Mouse (Mus musculus): ENCODE data around the gene Vrk3.

Gene Vrk3

DNA sequence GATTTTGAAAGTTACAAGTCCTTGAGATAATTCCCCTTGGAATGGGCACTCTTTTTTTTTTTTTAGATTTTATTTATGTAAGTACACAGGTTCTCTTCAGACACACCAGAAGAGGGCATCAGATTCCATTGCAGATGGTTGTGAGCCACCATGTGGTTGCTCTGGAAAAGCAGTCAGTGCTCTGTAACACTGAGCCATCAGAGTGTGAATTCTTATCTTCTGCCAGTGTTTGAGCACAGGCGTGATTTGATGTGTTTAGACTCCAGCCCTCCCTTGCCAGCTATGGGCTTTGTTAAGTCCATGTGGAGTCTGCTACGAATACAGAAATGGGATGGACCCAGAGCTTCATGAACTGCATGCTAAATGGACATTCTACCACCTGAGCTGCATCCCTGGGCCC is 70.0 kb downstream of the Vrk3 start:
- DNase-seq (ENCODE audit: low read depth, low spot score) = no peak

- DNase-seq (ENCODE audit: low read depth, low spot score) = no peak
Observed at GRCm38 (mm10) chr7:44818751-44819235, 70.6 kb downstream of the Vrk3 start.

DNA sequence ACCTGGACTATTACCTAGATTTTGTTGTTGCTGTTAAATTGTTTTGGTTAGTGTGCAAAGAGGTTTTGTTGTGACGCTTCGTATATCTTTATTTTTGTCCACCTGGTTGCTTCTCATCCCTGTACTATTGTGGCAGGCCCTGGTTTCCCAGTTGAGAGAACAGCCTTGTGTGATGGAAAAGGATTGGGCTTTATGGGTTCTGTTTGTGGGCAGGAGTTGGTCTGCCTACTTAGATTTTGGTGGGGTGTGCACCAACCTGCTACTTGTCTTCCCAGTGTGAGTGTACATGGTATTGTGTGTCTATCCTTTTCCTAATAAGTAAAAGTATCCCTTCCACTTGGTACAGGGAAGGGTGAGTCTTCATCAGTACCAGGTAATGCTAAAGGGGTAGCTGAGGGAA is 71.2 kb downstream of the Vrk3 start:
- DNase-seq (ENCODE audit: low read depth, low spot score) = no peak

- no peak for DNase-seq (ENCODE audit: low read depth, low spot score)
Observed at GRCm38 (mm10) chr7:44819863-44820262, 71.7 kb downstream of the Vrk3 start.

- no peak for DNase-seq (ENCODE audit: low read depth, low spot score)
Observed at GRCm38 (mm10) chr7:44820525-44820924, 72.3 kb downstream of the Vrk3 start.

- no peak for DNase-seq (ENCODE audit: low read depth, low spot score)
Observed at GRCm38 (mm10) chr7:44821666-44822448, 73.6 kb downstream of the Vrk3 start.

DNA sequence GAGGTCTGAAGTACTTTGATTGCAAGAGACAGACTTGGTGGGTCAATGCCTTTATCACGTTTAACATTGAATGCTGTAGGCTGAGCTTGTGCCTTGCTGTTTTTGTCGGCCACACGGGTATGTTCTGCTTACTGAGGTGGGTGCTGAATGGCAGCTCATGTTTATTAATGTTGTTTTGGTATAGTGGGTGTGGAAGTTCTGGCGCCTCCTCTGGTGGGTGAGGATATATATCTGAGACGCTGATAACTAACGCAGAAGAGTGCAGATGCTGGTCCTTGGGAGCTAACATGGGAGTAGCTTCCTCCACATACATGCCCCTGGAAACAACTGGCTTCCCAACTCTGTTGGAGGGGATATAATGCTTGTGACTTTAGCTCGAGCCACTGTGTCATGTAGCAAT is 75.2 kb downstream of the Vrk3 start:
- DNase-seq (ENCODE audit: low read depth, low spot score) = no peak

DNA sequence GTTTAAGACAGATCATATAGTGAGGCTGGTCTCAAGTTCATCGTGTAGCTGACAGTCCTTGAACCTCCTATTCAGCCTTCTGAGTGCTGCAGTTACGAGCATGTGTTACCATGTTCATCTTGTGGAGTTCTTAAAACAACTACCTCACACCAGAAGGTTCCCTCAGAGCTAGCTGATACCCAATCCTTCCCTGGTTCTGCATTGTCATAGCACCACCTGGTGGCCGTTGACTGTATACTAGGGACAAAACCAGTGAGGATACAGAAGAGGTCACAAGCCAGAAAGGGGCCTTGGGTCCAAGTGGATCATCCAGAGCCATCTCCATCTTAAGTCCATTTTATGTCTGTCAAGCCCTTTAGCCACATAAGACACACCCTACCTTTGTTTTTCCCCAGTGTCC is 76.7 kb downstream of the Vrk3 start:
- DNase-seq (ENCODE audit: low read depth, low spot score) = no peak

DNA sequence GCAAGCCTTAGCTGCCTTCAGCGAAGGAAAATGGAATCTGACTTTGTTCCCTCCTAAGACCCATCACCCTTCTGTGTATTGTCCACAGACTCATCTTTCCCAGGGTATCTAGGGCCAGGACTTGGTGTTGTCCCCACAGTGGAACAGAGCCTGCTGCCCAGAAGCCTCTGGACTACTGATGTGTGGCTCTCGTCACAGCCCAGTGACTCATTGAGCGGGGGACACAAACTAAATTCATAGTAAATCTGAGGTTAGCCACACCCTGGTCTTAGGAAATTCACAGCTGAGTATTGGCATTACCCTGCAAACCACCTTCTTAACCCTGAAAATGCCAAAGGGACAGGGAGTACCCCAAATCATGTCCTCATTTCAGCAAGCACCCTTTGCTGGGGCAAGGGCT is 78.6 kb downstream of the Vrk3 start:
- DNase-seq (ENCODE audit: low read depth, low spot score) = no peak

Measured in WW6 (cell line).